Mouse (Mus musculus): ENCODE data around the gene Hmox2.
A peak's percentile ranks its signal among the peaks of the same experiment; 100 is the strongest.

Gene Hmox2

GRCm38 (mm10) chr16:4781524-4782196 lies 55.5 kb downstream of the Hmox2 start:
- DNase-seq (ENCODE audit: low read depth, low spot score), result peak; percentile 65

- no peak for DNase-seq (ENCODE audit: low read depth, low spot score)
Measured at GRCm38 (mm10) chr16:4782515-4782914, 56.4 kb downstream of the Hmox2 start.

- no peak for DNase-seq (ENCODE audit: low read depth, low spot score)
Measured at GRCm38 (mm10) chr16:4785706-4786105, 59.5 kb downstream of the Hmox2 start.

GRCm38 (mm10) chr16:4788176-4788575 lies 62.0 kb downstream of the Hmox2 start:
- DNase-seq (ENCODE audit: low read depth, low spot score), result no peak

GRCm38 (mm10) chr16:4789311-4789768 lies 63.2 kb downstream of the Hmox2 start:
- DNase-seq (ENCODE audit: low read depth, low spot score), result no peak

- DNase-seq (ENCODE audit: low read depth, low spot score), result peak; percentile 92
Measured at GRCm38 (mm10) chr16:4789810-4790559, 63.8 kb downstream of the Hmox2 start, which contains the start of gene Cdip1. Gene Cdip1 (minus strand): TSS chr16:4790292.

GRCm38 (mm10) chr16:4791332-4791731 lies 65.2 kb downstream of the Hmox2 start:
- no peak for DNase-seq (ENCODE audit: low read depth, low spot score)

- DNase-seq (ENCODE audit: low read depth, low spot score), result no peak
Measured at GRCm38 (mm10) chr16:4796631-4797030, 70.5 kb downstream of the Hmox2 start.
